In the genomic region with DNA sequence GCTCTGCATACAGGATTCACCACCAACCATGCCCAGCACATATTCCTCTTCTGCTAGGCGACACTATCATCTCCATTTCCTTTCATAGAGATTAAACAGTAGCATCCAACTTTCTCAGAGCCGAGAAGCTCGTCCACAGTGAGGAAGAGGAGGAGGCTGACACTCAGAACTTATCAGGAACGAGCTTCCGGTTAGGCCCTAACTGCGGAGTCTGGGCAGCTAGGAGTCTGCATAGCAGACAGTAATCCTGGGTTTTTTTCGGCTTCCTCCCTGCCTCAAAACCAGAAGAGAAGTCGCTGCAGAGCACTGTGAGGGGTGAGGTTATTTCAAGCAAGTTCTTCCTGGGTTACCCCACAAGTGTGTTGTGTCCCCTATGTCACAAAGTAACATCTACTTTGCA, we compare ENCODE assay signal across 23 mouse cellular contexts. TPM values are rescaled to one million over a fixed set of nuclear protein-coding genes. Genes with fewer than 3 reads are reported as not detected.
DNase-seq lines count a peak whose midpoint lies in the region; ATAC-seq and TF ChIP-seq lines count a peak whose summit lies in the region.
"Had no signal": no experiment of that assay in that cellular context is flagged by ENCODE, and none has a peak within 500 bp of the region (broad histone marks: within the 10 kb centered on the region; RNA-seq: fewer than 3 reads in every experiment).

No protein-coding gene starts in this region.

- peak overlapping the region; percentile 36; the same call in 1 of the 2 replicates for H3K9ac ChIP-seq in heart, adult 2 months (ENCODE audit: low read depth, low read length)
- no peak overlapping the region for H3K9ac ChIP-seq in hindbrain, embryonic 15.5 days
- H3K9ac ChIP-seq in hindbrain, embryonic 16.5 days (ENCODE audit: low read depth, low read length): no peak overlapping the region
- H3K9ac ChIP-seq in liver, embryonic 15.5 days: no peak overlapping the region
- H3K9ac ChIP-seq in heart, postnatal 0 days (replicated peaks; ENCODE audit: low read depth, low read length): no peak overlapping the region
- H3K9ac ChIP-seq: embryonic facial prominence, embryonic 12.5 days; stomach, embryonic 15.5 days had no signal

- 26% methylated on average over 8 of the region's 8 CpGs for WGBS in heart, adult 2 months
- WGBS in hindbrain, embryonic 15.5 days: 90% methylated on average over 8 of the region's 8 CpGs
- WGBS in hindbrain, embryonic 16.5 days: 86% methylated on average over 8 of the region's 8 CpGs
- 37% methylated on average over 8 of the region's 8 CpGs for whole genome bisulfite sequencing in liver, embryonic 15.5 days (ENCODE audit: insufficient replicate concordance)
- 36% methylated on average over 8 of the region's 8 CpGs for WGBS in heart, postnatal 0 days

- peaks cover 29% of the 10 kb centered on the region for H3K36me3 ChIP-seq in heart, adult 2 months (ENCODE audit: control insufficient read depth, insufficient read depth, low read length)
- H3K36me3 ChIP-seq in hindbrain, embryonic 15.5 days: no peaks in the 10 kb centered on the region
- H3K36me3 ChIP-seq in hindbrain, embryonic 16.5 days (ENCODE audit: control insufficient read depth, insufficient read depth, low read length): no peaks in the 10 kb centered on the region
- no peaks in the 10 kb centered on the region for H3K36me3 ChIP-seq in liver, embryonic 15.5 days (replicated peaks)
- H3K36me3 ChIP-seq in heart, postnatal 0 days (replicated peaks; ENCODE audit: control insufficient read depth, insufficient read depth, low read length): 0 out of 2 replicates have a peak, but pooled peaks cover 3% of the 10 kb centered on the region
- H3K36me3 ChIP-seq: stomach, embryonic 15.5 days had no signal

- H3K4me1 ChIP-seq in heart, adult 2 months (ENCODE audit: control insufficient read depth, insufficient read depth, low read length): peaks cover 39% of the 10 kb centered on the region
- H3K4me1 ChIP-seq in hindbrain, embryonic 15.5 days (replicated peaks): peaks cover 6% of the 10 kb centered on the region; the same call in 1 of the 2 replicates
- H3K4me1 ChIP-seq in hindbrain, embryonic 16.5 days (ENCODE audit: control insufficient read depth, insufficient read depth, low read depth, low read length): 0 out of 2 replicates have a peak, but pooled peaks cover 2% of the 10 kb centered on the region
- no peaks in the 10 kb centered on the region for H3K4me1 ChIP-seq in liver, embryonic 15.5 days (replicated peaks)
- H3K4me1 ChIP-seq in heart, postnatal 0 days (ENCODE audit: control insufficient read depth, insufficient read depth): peaks cover 19% of the 10 kb centered on the region

- H3K4me2 ChIP-seq in hindbrain, embryonic 15.5 days: no peak overlapping the region
- H3K4me2 ChIP-seq in hindbrain, embryonic 16.5 days (ENCODE audit: low read length): no peak overlapping the region
- no peak overlapping the region for H3K4me2 ChIP-seq in liver, embryonic 15.5 days
- H3K4me2 ChIP-seq in heart, postnatal 0 days (ENCODE audit: low read depth, low read length): no peak overlapping the region
- H3K4me2 ChIP-seq: embryonic facial prominence, embryonic 12.5 days; midbrain, embryonic 11.5 days; stomach, embryonic 15.5 days had no signal

- intact Hi-C loops in heart, adult 2 months (cut with DNase I): no loop called here
- intact Hi-C loops in heart, postnatal 10 days (cut with DNase I): loop anchor here (2.0 kb wide), 1 partner anchor 21 kb away; no protein-coding TSS in a partner anchor

- H3K4me3 ChIP-seq in heart, adult 2 months: peak overlapping the region; percentile 9; the same call in 1 of the 2 replicates
- H3K4me3 ChIP-seq in hindbrain, embryonic 15.5 days: no peak overlapping the region
- H3K4me3 ChIP-seq in hindbrain, embryonic 16.5 days (ENCODE audit: low read length): no peak overlapping the region
- H3K4me3 ChIP-seq in liver, embryonic 15.5 days (replicated peaks): no peak overlapping the region
- H3K4me3 ChIP-seq in heart, postnatal 0 days (ENCODE audit: low read depth, low read length): no peak overlapping the region
- H3K4me3 ChIP-seq: embryonic facial prominence, embryonic 12.5 days; limb, embryonic 10.5 days; stomach, embryonic 15.5 days had no signal

- no peaks in the 10 kb centered on the region for H3K9me3 ChIP-seq in hindbrain, embryonic 15.5 days
- H3K9me3 ChIP-seq in hindbrain, embryonic 16.5 days (ENCODE audit: control insufficient read depth, low read length): no peaks in the 10 kb centered on the region
- no peaks in the 10 kb centered on the region for H3K9me3 ChIP-seq in liver, embryonic 15.5 days (replicated peaks)
- H3K9me3 ChIP-seq in heart, postnatal 0 days (replicated peaks; ENCODE audit: control insufficient read depth, low read length): no peaks in the 10 kb centered on the region
- H3K9me3 ChIP-seq: embryonic facial prominence, embryonic 12.5 days; limb, embryonic 10.5 days; stomach, embryonic 15.5 days had no signal

- H3K27ac ChIP-seq in heart, adult 2 months: peak overlapping the region; percentile 88
- 0 out of 2 replicates have a peak overlapping the region, but pooled peaks have one; percentile 5 for H3K27ac ChIP-seq in hindbrain, embryonic 15.5 days (replicated peaks)
- H3K27ac ChIP-seq in hindbrain, embryonic 16.5 days (ENCODE audit: low read depth, low read length): no peak overlapping the region
- 0 out of 2 replicates have a peak overlapping the region, but pooled peaks have one; percentile 24 for H3K27ac ChIP-seq in liver, embryonic 15.5 days (replicated peaks)
- peak overlapping the region; percentile 87 for H3K27ac ChIP-seq in heart, postnatal 0 days (ENCODE audit: low read depth)
- H3K27ac ChIP-seq: embryonic facial prominence, embryonic 12.5 days; limb, embryonic 10.5 days; stomach, embryonic 15.5 days had no signal

- no peak for TF ChIP-seq EP300 in heart, adult 2 months (IDR thresholded peaks at IDR 0.05; ENCODE audit: insufficient read depth, low read depth, low read length)
- TF ChIP-seq EP300 in heart, postnatal 0 days (IDR thresholded peaks at IDR 0.05; ENCODE audit: low read depth): no peak

- ATAC-seq in hindbrain, embryonic 15.5 days (ENCODE audit: low FRiP score, low read depth): no peak
- ATAC-seq in hindbrain, embryonic 16.5 days: no peak
- ATAC-seq in liver, embryonic 15.5 days (ENCODE audit: insufficient read depth): no peak; the same call in 1 of the 2 replicates
- ATAC-seq in heart, postnatal 0 days (ENCODE audit: insufficient read depth, low read depth): no peak
- ATAC-seq: Patski had no signal

- peaks cover 2% of the 10 kb centered on the region; the same call in 1 of the 2 replicates for H3K79me2 ChIP-seq in heart, adult 2 months (replicated peaks; ENCODE audit: control insufficient read depth, insufficient read depth, low read length)

- no peaks in the 10 kb centered on the region for H3K27me3 ChIP-seq in heart, adult 2 months (ENCODE audit: control insufficient read depth, insufficient read depth, low read length)
- H3K27me3 ChIP-seq in hindbrain, embryonic 15.5 days: no peaks in the 10 kb centered on the region
- no peaks in the 10 kb centered on the region for H3K27me3 ChIP-seq in hindbrain, embryonic 16.5 days (replicated peaks; ENCODE audit: control insufficient read depth, insufficient read depth, low read length)
- H3K27me3 ChIP-seq in liver, embryonic 15.5 days: no peaks in the 10 kb centered on the region
- no peaks in the 10 kb centered on the region for H3K27me3 ChIP-seq in heart, postnatal 0 days (ENCODE audit: control insufficient read depth, insufficient read depth, low read length)
- H3K27me3 ChIP-seq: embryonic facial prominence, embryonic 12.5 days; Patski; stomach, embryonic 15.5 days had no signal

- TF ChIP-seq CTCF in heart, adult 2 months (IDR thresholded peaks at IDR 0.05): no peak
- no peak for TF ChIP-seq CTCF in heart, postnatal 0 days (IDR thresholded peaks at IDR 0.05; ENCODE audit: low read depth)

- TF ChIP-seq POLR2A in heart, adult 2 months (IDR thresholded peaks at IDR 0.05; ENCODE audit: insufficient read depth, low read depth, low read length): no peak

- DNase-seq in heart, adult 2 months: peak in 1 of 2 experiments; percentile 28
- no peak for DNase-seq in heart, postnatal 10 days
- DNase-seq in liver: no peak
- no peak for DNase-seq in heart, postnatal 0 days (ENCODE audit: low spot score)
- DNase-seq in retina, postnatal 1 day: no peak
- DNase-seq: adrenal gland, postnatal 36 days; B cell, adult 2 months; cerebellum, postnatal 36 days; kidney, postnatal 4 days; layer of hippocampus, postnatal 36 days; spleen, adult 18-20 months; thymus, postnatal 14 days had no signal

RNA-seq across cellular contexts. Expression of a gene that starts 35.6 kb away (rescaled TPM):
- 10 to 100 TPM; 15.3 to 20.9 TPM for total RNA-seq in heart, adult 2 months (2021)
- 3.9 and 4.1 TPM in 2 replicates for polyA plus RNA-seq in heart, adult 2 months (2012; rRNA removed)
- 10 to 100 TPM; 33.4 to 33.5 TPM for total RNA-seq in heart, postnatal 10 days (2021)
- 47.4 and 50.6 TPM in 2 replicates for polyA plus RNA-seq in hindbrain, embryonic 15.5 days (2015; fragmentation: Nextera tagmentation; extraction: Ambion mirVana)
- polyA plus RNA-seq in hindbrain, embryonic 16.5 days (2015; fragmentation: Nextera tagmentation; extraction: Ambion mirVana): 40.6 and 49.4 TPM in 2 replicates
- polyA plus RNA-seq in liver, embryonic 15.5 days (2015; fragmentation: Nextera tagmentation; extraction: Ambion mirVana): 2.1 and 2.2 TPM in 2 replicates
- total RNA-seq in heart, postnatal 0 days (2014; rRNA removed; ENCODE audit: low replicate concordance): 8.9 and 15.0 TPM in 2 replicates
- 12.6 and 13.5 TPM in 2 replicates for polyA plus RNA-seq in heart, postnatal 0 days (2015; fragmentation: Nextera tagmentation; extraction: Ambion mirVana)

RNA-seq across cellular contexts. Expression of a gene that starts 49.3 kb away (rescaled TPM):
- total RNA-seq in heart, adult 2 months (2021): not detected
- polyA plus RNA-seq in heart, adult 2 months (2012; rRNA removed): not detected in 2 replicates
- total RNA-seq in heart, postnatal 10 days (2021): not detected
- polyA plus RNA-seq in hindbrain, embryonic 15.5 days (2015; fragmentation: Nextera tagmentation; extraction: Ambion mirVana): not detected in 2 replicates
- polyA plus RNA-seq in hindbrain, embryonic 16.5 days (2015; fragmentation: Nextera tagmentation; extraction: Ambion mirVana): not detected in 2 replicates
- not detected in 2 replicates for polyA plus RNA-seq in liver, embryonic 15.5 days (2015; fragmentation: Nextera tagmentation; extraction: Ambion mirVana)
- not detected in 2 replicates for total RNA-seq in heart, postnatal 0 days (2014; rRNA removed; ENCODE audit: low replicate concordance)
- polyA plus RNA-seq in heart, postnatal 0 days (2015; fragmentation: Nextera tagmentation; extraction: Ambion mirVana): not detected in 2 replicates
- total RNA-seq: adrenal gland, postnatal 36 days; layer of hippocampus, postnatal 36 days; neutrophil, adult 5-6 weeks had no signal
- polyA plus RNA-seq: embryonic facial prominence, embryonic 12.5 days; gonadal fat pad, adult 2 months; intestine, embryonic 14.5 days; limb, embryonic 10.5 days; midbrain, embryonic 11.5 days; Patski; stomach, embryonic 15.5 days had no signal

RNA-seq across cellular contexts. Expression of a gene that starts 55.6 kb away (rescaled TPM):
- under 1 TPM; 0.76 to 0.77 TPM for total RNA-seq in heart, adult 2 months (2021)
- polyA plus RNA-seq in heart, adult 2 months (2012; rRNA removed): 0.51 and 0.94 TPM in 2 replicates
- 1 to 10 TPM in 1 of 2 experiments, under 1 TPM in 1; 0.84 to 2.1 TPM for total RNA-seq in heart, postnatal 10 days (2021)
- polyA plus RNA-seq in hindbrain, embryonic 15.5 days (2015; fragmentation: Nextera tagmentation; extraction: Ambion mirVana): 1.1 and 1.2 TPM in 2 replicates
- polyA plus RNA-seq in hindbrain, embryonic 16.5 days (2015; fragmentation: Nextera tagmentation; extraction: Ambion mirVana): 0.78 and 0.80 TPM in 2 replicates
- polyA plus RNA-seq in liver, embryonic 15.5 days (2015; fragmentation: Nextera tagmentation; extraction: Ambion mirVana): 0.05 and 0.20 TPM in 2 replicates
- 0.80 and 1.4 TPM in 2 replicates for total RNA-seq in heart, postnatal 0 days (2014; rRNA removed; ENCODE audit: low replicate concordance)
- polyA plus RNA-seq in heart, postnatal 0 days (2015; fragmentation: Nextera tagmentation; extraction: Ambion mirVana): 0.23 and 0.34 TPM in 2 replicates
- total RNA-seq: neutrophil, adult 5-6 weeks had no signal
